Mouse (Mus musculus): ENCODE results near the gene Wsb1. TPM values are rescaled to one million over a fixed set of nuclear protein-coding genes. Genes with fewer than 3 reads are reported as not detected.
A peak's percentile ranks its signal among the peaks of the same experiment; 100 is the strongest.

Wsb1 gene
- total and polyA plus RNA-seq, 2 experiments from 2014 or later, result 215 to 277 TPM

DNA sequence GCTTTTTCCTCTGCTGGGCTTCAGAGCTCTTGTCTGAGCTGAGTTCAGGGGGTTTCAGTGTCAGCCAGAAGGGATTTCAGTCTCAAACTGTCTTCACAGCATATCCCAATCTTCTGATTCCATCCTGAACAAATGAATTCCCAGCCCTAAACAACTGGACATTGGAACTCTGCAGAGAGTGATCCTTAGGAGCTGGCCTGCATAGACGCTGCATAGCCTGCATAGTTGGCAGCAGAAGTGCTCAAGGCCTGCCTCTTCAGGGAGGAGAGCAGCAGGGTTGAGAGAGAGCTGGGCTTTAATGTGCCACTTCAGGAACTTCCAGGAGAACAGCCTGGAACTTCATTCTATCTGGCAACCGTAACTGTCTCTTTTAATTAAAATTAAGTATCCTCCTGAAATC, 38.9 kb downstream of the Wsb1 start:
- no peak overlapping the region for H3K9ac ChIP-seq
- no peaks in the 10 kb centered on the region for H3K9me3 ChIP-seq (ENCODE audit: low read length)
- no peak overlapping the region for H3K27ac ChIP-seq (ENCODE audit: low read depth, low read length)
- H3K36me3 ChIP-seq (ENCODE audit: insufficient read depth), result no peaks in the 10 kb centered on the region
- H3K4me1 ChIP-seq (ENCODE audit: insufficient read depth), result no peaks in the 10 kb centered on the region
- DNase-seq (no peak), ATAC-seq (no peak)
- no peak overlapping the region for H3K4me2 ChIP-seq (ENCODE audit: low read depth)
- no peak overlapping the region for H3K4me3 ChIP-seq (ENCODE audit: low read depth, low read length)
- WGBS, result 69% methylated on average over 2 of the region's 2 CpGs
- H3K27me3 ChIP-seq (ENCODE audit: insufficient read depth, low read length), result no peaks in the 10 kb centered on the region
- TF ChIP-seq CTCF (IDR thresholded peaks at IDR 0.05; ENCODE audit: low read depth), result no peak

DNA sequence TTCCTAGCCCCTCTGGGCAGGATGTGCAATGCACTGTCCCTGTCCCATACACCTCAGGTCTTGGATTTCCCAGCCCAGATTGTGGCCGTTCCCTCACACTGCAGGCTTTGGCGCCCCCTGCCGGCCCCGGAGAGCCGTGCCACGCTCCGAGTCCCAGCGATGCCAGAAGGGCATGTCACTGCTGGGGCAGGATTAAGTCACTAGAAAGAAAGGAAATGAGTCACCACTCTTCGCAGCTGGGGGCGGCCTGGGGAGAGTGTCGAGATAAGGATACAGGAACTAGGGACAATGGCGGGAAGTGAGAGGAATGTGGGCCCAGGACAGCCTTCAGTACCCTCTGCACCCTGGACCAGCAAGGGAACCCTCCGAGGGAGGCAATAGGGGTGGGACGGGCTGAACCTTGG, 40.5 kb downstream of the Wsb1 start:
- ATAC-seq (peak; percentile 89), DNase-seq (peak; percentile 90)
- Histone ChIP-seq H3K4me3 (ENCODE audit: low read depth, low read length) (no peak overlapping the region), H3K27ac (ENCODE audit: low read depth, low read length) (no peak overlapping the region), H3K27me3 (ENCODE audit: insufficient read depth, low read length) (no peaks in the 10 kb centered on the region), H3K4me2 (ENCODE audit: low read depth) (no peak overlapping the region), H3K9ac (no peak overlapping the region), H3K4me1 (ENCODE audit: insufficient read depth) (no peaks in the 10 kb centered on the region), H3K36me3 (ENCODE audit: insufficient read depth) (no peaks in the 10 kb centered on the region), H3K9me3 (ENCODE audit: low read length) (no peaks in the 10 kb centered on the region)
- 9% methylated on average over 14 of the region's 14 CpGs for WGBS
- TF ChIP-seq CTCF (IDR thresholded peaks at IDR 0.05; ENCODE audit: low read depth), result peak; percentile 100

DNA sequence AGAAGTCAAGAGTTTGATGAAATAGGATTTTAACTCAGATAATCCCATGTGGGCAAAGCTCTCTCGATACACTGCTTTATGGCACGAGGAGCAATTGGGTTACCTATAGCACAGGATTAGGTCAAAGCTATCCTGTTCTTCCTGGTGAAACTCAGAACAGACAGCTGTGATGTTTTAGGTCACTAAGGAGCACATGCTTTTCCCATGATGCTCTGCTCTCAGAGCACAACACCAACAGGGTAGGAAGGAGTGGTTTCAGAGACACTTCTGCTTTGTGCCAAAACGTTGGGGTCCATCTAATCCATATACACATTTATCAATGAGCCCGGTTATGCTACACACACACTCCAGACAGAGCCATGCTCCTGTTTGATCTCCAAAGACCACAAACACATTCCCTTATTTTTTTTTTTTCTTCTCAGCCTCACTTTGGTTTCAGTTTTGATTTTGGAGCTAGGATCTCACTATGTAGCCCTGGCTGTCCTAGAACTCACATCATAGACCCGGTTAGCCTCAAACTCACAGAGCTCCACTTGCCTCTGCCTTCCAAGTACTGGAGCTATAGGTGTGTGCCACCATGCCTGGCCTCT, 44.5 kb downstream of the Wsb1 start:
- no peak for TF ChIP-seq CTCF (IDR thresholded peaks at IDR 0.05; ENCODE audit: low read depth)
- Histone ChIP-seq H3K4me2 (ENCODE audit: low read depth) (no peak overlapping the region), H3K4me3 (ENCODE audit: low read depth, low read length) (no peak overlapping the region), H3K9ac (no peak overlapping the region), H3K36me3 (ENCODE audit: insufficient read depth) (no peaks in the 10 kb centered on the region), H3K27me3 (ENCODE audit: insufficient read depth, low read length) (no peaks in the 10 kb centered on the region), H3K27ac (ENCODE audit: low read depth, low read length) (no peak overlapping the region), H3K9me3 (ENCODE audit: low read length) (no peaks in the 10 kb centered on the region), H3K4me1 (ENCODE audit: insufficient read depth) (no peaks in the 10 kb centered on the region)
- ATAC-seq (no peak), DNase-seq (no peak)
- WGBS, result 85% methylated on average over 5 of the region's 5 CpGs

DNA sequence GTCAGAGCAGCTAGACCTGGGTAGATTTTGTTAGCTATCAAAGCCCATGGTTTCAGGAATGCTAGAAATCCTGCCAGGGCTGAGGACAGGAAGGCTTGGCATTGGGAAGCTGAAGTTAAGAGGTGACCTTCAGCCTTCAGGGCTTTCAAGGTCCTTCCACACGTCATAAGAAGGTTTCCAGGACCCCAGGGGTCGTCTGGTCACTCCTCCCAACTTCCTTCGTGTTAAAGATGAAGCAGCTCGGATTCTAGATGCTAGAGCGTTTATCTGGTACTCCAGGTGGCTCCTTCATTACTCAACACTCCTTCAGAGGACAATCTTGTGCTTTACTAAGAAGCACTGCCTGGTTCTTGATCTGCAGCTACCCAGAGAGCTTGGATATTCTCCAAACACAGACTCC, 45.4 kb downstream of the Wsb1 start:
- H3K27me3 ChIP-seq (ENCODE audit: insufficient read depth, low read length), result no peaks in the 10 kb centered on the region
- WGBS, result 63% methylated on average over 5 of the region's 5 CpGs
- H3K4me3 ChIP-seq (ENCODE audit: low read depth, low read length), result no peak overlapping the region
- H3K4me2 ChIP-seq (ENCODE audit: low read depth), result no peak overlapping the region
- no peaks in the 10 kb centered on the region for H3K9me3 ChIP-seq (ENCODE audit: low read length)
- H3K36me3 ChIP-seq (ENCODE audit: insufficient read depth), result no peaks in the 10 kb centered on the region
- TF ChIP-seq CTCF (IDR thresholded peaks at IDR 0.05; ENCODE audit: low read depth), result no peak
- ATAC-seq (no peak), DNase-seq (no peak)
- no peaks in the 10 kb centered on the region for H3K4me1 ChIP-seq (ENCODE audit: insufficient read depth)
- H3K27ac ChIP-seq (ENCODE audit: low read depth, low read length), result no peak overlapping the region
- no peak overlapping the region for H3K9ac ChIP-seq

DNA sequence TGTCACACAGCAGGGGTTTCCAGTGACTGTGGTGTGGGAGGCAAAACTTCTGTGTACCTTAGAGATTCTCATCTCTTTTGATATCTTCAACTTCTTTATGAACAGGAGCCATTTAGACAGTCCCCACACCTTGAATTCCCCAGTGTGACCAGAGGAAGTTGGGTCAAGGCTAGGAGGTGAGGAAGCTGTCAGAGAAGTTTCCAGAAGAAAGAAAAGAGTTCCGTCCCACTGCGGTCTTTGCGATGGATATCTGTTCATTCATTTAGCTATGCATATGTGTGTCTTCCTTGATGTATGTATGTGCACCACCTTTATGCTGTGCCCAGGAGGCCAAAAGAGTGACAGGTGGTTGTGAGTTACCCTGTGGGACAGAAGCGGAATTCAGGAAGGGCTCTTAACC, 46.0 kb downstream of the Wsb1 start:
- 96% methylated on average over 4 of the region's 4 CpGs for WGBS
- no peaks in the 10 kb centered on the region for H3K4me1 ChIP-seq (ENCODE audit: insufficient read depth)
- no peak overlapping the region for H3K9ac ChIP-seq
- TF ChIP-seq CTCF (IDR thresholded peaks at IDR 0.05; ENCODE audit: low read depth), result no peak
- H3K36me3 ChIP-seq (ENCODE audit: insufficient read depth), result no peaks in the 10 kb centered on the region
- H3K4me2 ChIP-seq (ENCODE audit: low read depth), result no peak overlapping the region
- DNase-seq (no peak), ATAC-seq (no peak)
- no peaks in the 10 kb centered on the region for H3K9me3 ChIP-seq (ENCODE audit: low read length)
- H3K27ac ChIP-seq (ENCODE audit: low read depth, low read length), result no peak overlapping the region
- H3K4me3 ChIP-seq (ENCODE audit: low read depth, low read length), result no peak overlapping the region
- H3K27me3 ChIP-seq (ENCODE audit: insufficient read depth, low read length), result no peaks in the 10 kb centered on the region

DNA sequence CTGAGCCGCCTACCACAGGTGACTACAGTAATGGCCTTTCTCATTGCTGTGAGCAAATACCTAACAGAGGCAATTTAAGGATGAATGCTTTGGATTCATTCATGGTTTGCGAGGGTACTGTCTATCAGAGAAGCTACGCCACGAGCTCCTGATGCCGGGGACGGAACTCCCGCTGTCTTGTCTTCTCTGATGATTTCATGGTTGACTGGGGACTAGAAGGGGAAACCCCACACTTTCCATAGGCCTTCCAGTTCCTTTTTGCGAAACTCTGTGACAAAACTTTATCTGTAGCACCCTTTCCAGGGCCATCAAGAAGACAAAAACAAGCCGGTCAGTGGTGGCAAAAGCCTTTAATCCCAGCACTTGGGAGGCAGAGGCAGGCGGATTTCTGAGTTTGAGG, 46.8 kb downstream of the Wsb1 start:
- Histone ChIP-seq H3K9me3 (ENCODE audit: low read length) (no peaks in the 10 kb centered on the region), H3K4me1 (ENCODE audit: insufficient read depth) (no peaks in the 10 kb centered on the region), H3K36me3 (ENCODE audit: insufficient read depth) (no peaks in the 10 kb centered on the region), H3K27ac (ENCODE audit: low read depth, low read length) (no peak overlapping the region), H3K27me3 (ENCODE audit: insufficient read depth, low read length) (no peaks in the 10 kb centered on the region), H3K4me3 (ENCODE audit: low read depth, low read length) (no peak overlapping the region), H3K4me2 (ENCODE audit: low read depth) (no peak overlapping the region), H3K9ac (no peak overlapping the region)
- ATAC-seq (no peak), DNase-seq (no peak)
- WGBS, result 90% methylated on average over 10 of the region's 10 CpGs
- no peak for TF ChIP-seq CTCF (IDR thresholded peaks at IDR 0.05; ENCODE audit: low read depth)

DNA sequence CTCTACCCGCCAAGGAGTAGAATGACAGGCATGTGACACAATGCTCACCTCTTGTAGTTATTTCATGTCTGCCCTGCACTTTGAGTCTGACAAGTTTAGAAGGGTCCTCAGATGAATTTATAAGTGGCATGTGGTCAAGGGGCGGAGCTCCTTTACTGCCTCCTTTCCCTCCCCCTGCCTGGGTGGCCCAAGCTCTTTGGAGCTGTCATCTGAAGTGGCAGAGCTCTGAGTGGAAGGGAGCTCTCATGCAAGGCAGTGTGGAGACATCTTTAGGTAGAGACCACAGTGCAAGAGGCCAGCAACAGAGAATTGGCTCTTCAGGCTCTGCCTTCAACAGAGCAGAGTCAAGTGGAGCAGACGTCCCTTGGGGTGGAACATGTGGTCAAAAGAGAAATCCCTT, 50.0 kb downstream of the Wsb1 start:
- no peak overlapping the region for H3K4me3 ChIP-seq (ENCODE audit: low read depth, low read length)
- no peaks in the 10 kb centered on the region for H3K27me3 ChIP-seq (ENCODE audit: insufficient read depth, low read length)
- no peaks in the 10 kb centered on the region for H3K9me3 ChIP-seq (ENCODE audit: low read length)
- no peaks in the 10 kb centered on the region for H3K36me3 ChIP-seq (ENCODE audit: insufficient read depth)
- no peaks in the 10 kb centered on the region for H3K4me1 ChIP-seq (ENCODE audit: insufficient read depth)
- no peak for TF ChIP-seq CTCF (IDR thresholded peaks at IDR 0.05; ENCODE audit: low read depth)
- H3K4me2 ChIP-seq (ENCODE audit: low read depth), result no peak overlapping the region
- no peak overlapping the region for H3K27ac ChIP-seq (ENCODE audit: low read depth, low read length)
- H3K9ac ChIP-seq, result no peak overlapping the region
- WGBS, result 86% methylated on average over 3 of the region's 3 CpGs
- no peak for DNase-seq
- no peak for ATAC-seq
